Mouse (Mus musculus) stomach, embryonic 14.5 days (tissue): ENCODE data around the gene Fam92b. TPM values are rescaled to one million over a fixed set of nuclear protein-coding genes. Genes with fewer than 3 reads are reported as not detected.
A peak's percentile ranks its signal among the peaks of the same experiment; 100 is the strongest.

Experiments
- ATAC-seq: fragments of 200-750 bp; cut with Nextera tagmentation; 2 replicates; pipeline ENCODE4 v1.8.0; 2017; ENCODE audit warnings: low read depth, moderate TSS enrichment; ENCODE audit not compliant: insufficient number of reproducible peaks, insufficient read depth, low FRiP score
- H3K27ac ChIP-seq: fragments of 300-500 bp; sonication (generic); 2 replicates; pipeline ENCODE4 v1.5.1; 2014; ENCODE audit warnings: mild to moderate bottlenecking, low read length, moderate library complexity, mixed read lengths
- H3K27me3 ChIP-seq: fragments of 300-500 bp; sonication (generic); 2 replicates; pipeline ENCODE4 v1.6.1; 2014; ENCODE audit warnings: low read length, control low read depth, mixed read lengths; ENCODE audit not compliant: control insufficient read depth, insufficient read depth
- H3K36me3 ChIP-seq: fragments of 300-500 bp; sonication (generic); 2 replicates; pipeline ENCODE4 v1.6.1; 2014; ENCODE audit warnings: mild to moderate bottlenecking, control low read depth, low read length, moderate library complexity, mixed read lengths; ENCODE audit not compliant: control insufficient read depth, insufficient read depth
- H3K4me1 ChIP-seq: fragments of 300-500 bp; sonication (generic); 2 replicates; pipeline ENCODE4 v1.6.1; 2014; ENCODE audit warnings: low read length, control low read depth, mixed read lengths; ENCODE audit not compliant: control insufficient read depth, insufficient read depth
- H3K4me2 ChIP-seq: fragments of 300-500 bp; sonication (generic); replicated peaks from 2 replicates; pipeline ENCODE4 v1.6.1; 2014; ENCODE audit warnings: low read depth, low read length, control low read depth
- H3K4me3 ChIP-seq: fragments of 300-500 bp; sonication (generic); 2 replicates; pipeline ENCODE4 v1.5.1; 2014; ENCODE audit warnings: low read depth, low read length, control low read depth
- H3K9ac ChIP-seq: fragments of 300-500 bp; sonication (generic); replicated peaks from 2 replicates; pipeline ENCODE4 v1.6.1; 2014; ENCODE audit warnings: low read depth, mild to moderate bottlenecking, control low read depth, low read length, moderate library complexity, mixed read lengths
- H3K9me3 ChIP-seq: fragments of 300-500 bp; sonication (generic); 2 replicates; pipeline ENCODE4 v1.6.1; 2016; ENCODE audit warnings: low read depth, low read length, control low read depth; ENCODE audit not compliant: control insufficient read depth
- WGBS: fragments of 180-500 bp; shearing (Covaris S2); extraction: QIAGEN DNeasy Blood & Tissue Kit; methylation state at CpG from one replicate; pipeline ENCODE4 v1.1.7; 2014; 5-methylcytosine and 5-hydroxymethylcytosine counted together
- polyA plus RNA-seq: library from polyadenylated mRNA; unstranded; fragments of >200 nt; fragmentation: Nextera tagmentation; extraction: Ambion mirVana; gene quantifications from 2 replicates; pipeline ENCODE4 v1.2.1, GENCODE M21; 2014

Gene Fam92b
- polyA plus RNA-seq, 1 experiment from 2014 or later: 2.0 TPM

GRCm38 (mm10) chr8:120152636-120153035 is 24.6 kb downstream of the Fam92b start:
- Histone ChIP-seq H3K27me3 (no peaks in the 10 kb centered on the region), H3K4me1 (no peaks in the 10 kb centered on the region; the same call in 1 of the 2 replicates), H3K9me3 (no peaks in the 10 kb centered on the region), H3K4me3 (no peak overlapping the region), H3K36me3 (no peaks in the 10 kb centered on the region), H3K4me2 (no peak overlapping the region), H3K9ac (no peak overlapping the region), H3K27ac (no peak overlapping the region)
- WGBS: 41% methylated on average over 7 of the region's 7 CpGs
- no peak for ATAC-seq

GRCm38 (mm10) chr8:120151151-120151550 is 26.1 kb downstream of the Fam92b start:
- 77% methylated on average over 9 of the region's 9 CpGs for WGBS
- Histone ChIP-seq H3K4me1 (no peaks in the 10 kb centered on the region; the same call in 1 of the 2 replicates), H3K4me2 (no peak overlapping the region)

GRCm38 (mm10) chr8:120150028-120150427 is 27.2 kb downstream of the Fam92b start:
- WGBS: 48% methylated on average over 12 of the region's 12 CpGs
- no peak overlapping the region for H3K9ac ChIP-seq
- H3K4me2 ChIP-seq: no peak overlapping the region
- no peaks in the 10 kb centered on the region for H3K36me3 ChIP-seq
- no peak overlapping the region for H3K27ac ChIP-seq
- no peaks in the 10 kb centered on the region; the same call in 1 of the 2 replicates for H3K4me1 ChIP-seq
- ATAC-seq: no peak
- H3K4me3 ChIP-seq: no peak overlapping the region
- no peaks in the 10 kb centered on the region for H3K9me3 ChIP-seq
- no peaks in the 10 kb centered on the region for H3K27me3 ChIP-seq

More at GRCm38 (mm10) chr8:120151151-120151550, 26.1 kb downstream of the Fam92b start:
- H3K4me3 ChIP-seq: no peak overlapping the region
- no peaks in the 10 kb centered on the region for H3K27me3 ChIP-seq
- no peaks in the 10 kb centered on the region for H3K36me3 ChIP-seq
- no peak for ATAC-seq
- H3K9ac ChIP-seq: no peak overlapping the region
- no peaks in the 10 kb centered on the region for H3K9me3 ChIP-seq
- no peak overlapping the region for H3K27ac ChIP-seq

GRCm38 (mm10) chr8:120146051-120146450 is 31.2 kb downstream of the Fam92b start:
- no peak overlapping the region for H3K27ac ChIP-seq
- WGBS: 85% methylated on average over 1 of the region's 1 CpGs

GRCm38 (mm10) chr8:120144652-120145301 is 32.5 kb downstream of the Fam92b start:
- 0 out of 2 replicates have a peak overlapping the region, but pooled peaks have one; percentile 10 for H3K27ac ChIP-seq
- H3K9me3 ChIP-seq: no peaks in the 10 kb centered on the region
- 44% methylated on average over 12 of the region's 12 CpGs for WGBS
- no peaks in the 10 kb centered on the region for H3K27me3 ChIP-seq
- ATAC-seq: no peak
- no peak overlapping the region for H3K4me2 ChIP-seq
- no peak overlapping the region for H3K4me3 ChIP-seq
- no peaks in the 10 kb centered on the region for H3K36me3 ChIP-seq
- no peaks in the 10 kb centered on the region for H3K4me1 ChIP-seq
- no peak overlapping the region for H3K9ac ChIP-seq

More at GRCm38 (mm10) chr8:120146051-120146450, 31.2 kb downstream of the Fam92b start:
- no peak overlapping the region for H3K4me2 ChIP-seq
- no peaks in the 10 kb centered on the region for H3K9me3 ChIP-seq
- H3K27me3 ChIP-seq: no peaks in the 10 kb centered on the region
- no peak for ATAC-seq
- H3K36me3 ChIP-seq: no peaks in the 10 kb centered on the region
- H3K9ac ChIP-seq: no peak overlapping the region
- H3K4me1 ChIP-seq: no peaks in the 10 kb centered on the region
- no peak overlapping the region for H3K4me3 ChIP-seq

GRCm38 (mm10) chr8:120143911-120144651 is 33.2 kb downstream of the Fam92b start:
- whole genome bisulfite sequencing: 58% methylated on average over 15 of the region's 15 CpGs
- Histone ChIP-seq H3K4me3 (no peak overlapping the region), H3K4me2 (no peak overlapping the region), H3K9me3 (no peaks in the 10 kb centered on the region), H3K4me1 (no peaks in the 10 kb centered on the region), H3K27me3 (no peaks in the 10 kb centered on the region), H3K9ac (no peak overlapping the region), H3K36me3 (no peaks in the 10 kb centered on the region), H3K27ac (no peak overlapping the region)
- ATAC-seq: no peak

- H3K36me3 ChIP-seq: no peaks in the 10 kb centered on the region
- H3K27me3 ChIP-seq: no peaks in the 10 kb centered on the region
- H3K4me3 ChIP-seq: no peak overlapping the region
- ATAC-seq: no peak
- H3K9me3 ChIP-seq: no peaks in the 10 kb centered on the region
- no peak overlapping the region for H3K4me2 ChIP-seq
- no peak overlapping the region for H3K27ac ChIP-seq
- no peaks in the 10 kb centered on the region for H3K4me1 ChIP-seq
- WGBS: 46% methylated on average over 3 of the region's 3 CpGs
- H3K9ac ChIP-seq: no peak overlapping the region
Observed at GRCm38 (mm10) chr8:120140769-120141168, 36.5 kb downstream of the Fam92b start.

GRCm38 (mm10) chr8:120138958-120139357 is 38.3 kb downstream of the Fam92b start:
- 85% methylated on average over 2 of the region's 2 CpGs for WGBS
- no peak overlapping the region for H3K27ac ChIP-seq
- no peak for ATAC-seq

More at GRCm38 (mm10) chr8:120138958-120139357, 38.3 kb downstream of the Fam92b start:
- Histone ChIP-seq H3K27me3 (no peaks in the 10 kb centered on the region), H3K4me1 (no peaks in the 10 kb centered on the region), H3K4me2 (no peak overlapping the region), H3K4me3 (no peak overlapping the region), H3K9me3 (no peaks in the 10 kb centered on the region), H3K9ac (no peak overlapping the region), H3K36me3 (no peaks in the 10 kb centered on the region)
